Mouse (Mus musculus) megakaryocyte, adult 5-6 weeks (primary cell): Measurements from ENCODE around the gene Mcrip2. TPM values are rescaled to one million over a fixed set of nuclear protein-coding genes. Genes with fewer than 3 reads are reported as not detected.
A peak's percentile ranks its signal among the peaks of the same experiment; 100 is the strongest.

Experiments used
- ATAC-seq: 2 replicates; pipeline ENCODE4 v1.8.0; 2016; ENCODE audit warnings: mild to moderate bottlenecking, inconsistent platforms; ENCODE audit not compliant: poor library complexity, severe bottlenecking
- total RNA-seq, 2 experiments: library from RNA; stranded (forward) in 1 of 2; stranded (reverse) in 1 of 2; fragments of 153-499, 151-499 nt in 1 of 2; fragments of 221-1000, 200-1000 nt in 1 of 2; gene quantifications; 2 replicates each; pipeline versions ENCODE4 v1.2.3 to v1.2.4; 2015 to 2017

Mcrip2 gene
- 1.8 and 3.5 TPM in 2 replicates for total RNA-seq (2015)
- 3.1 and 4.1 TPM in 2 replicates for total RNA-seq (2017)

DNA sequence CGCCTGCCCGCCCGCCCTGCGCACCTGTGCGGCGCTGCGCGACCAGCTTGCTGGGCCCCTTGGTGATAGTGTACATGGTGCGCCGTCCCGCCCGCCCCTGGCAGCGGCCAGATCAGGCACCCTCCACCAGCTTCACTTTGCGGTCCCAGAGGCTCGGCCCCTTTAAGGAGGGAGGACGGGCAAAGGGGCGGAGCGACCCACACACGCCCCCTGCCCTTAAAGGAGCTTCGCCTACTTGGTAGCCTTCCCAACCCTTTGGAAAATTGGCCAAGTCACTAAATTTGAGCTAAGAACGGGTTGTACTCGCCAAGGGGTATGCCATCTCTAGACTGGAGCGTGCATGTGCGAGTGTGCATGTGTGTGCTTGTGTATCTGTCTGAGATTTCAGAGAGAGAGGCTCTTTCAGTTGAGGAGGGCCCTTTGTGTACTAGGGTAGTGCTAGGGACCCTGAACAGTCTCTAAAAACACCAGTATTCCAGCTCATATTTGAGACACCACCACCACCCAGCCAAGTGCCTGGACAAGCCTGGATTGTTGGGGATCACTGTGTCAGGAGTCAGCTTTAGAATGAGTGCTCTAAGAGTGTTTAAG, at the start of gene Mcrip2:
TSS of gene Mcrip2 (minus strand) at position 164 of the 591 bp plus-strand sequence.
- peak; percentile 66 for ATAC-seq

DNA sequence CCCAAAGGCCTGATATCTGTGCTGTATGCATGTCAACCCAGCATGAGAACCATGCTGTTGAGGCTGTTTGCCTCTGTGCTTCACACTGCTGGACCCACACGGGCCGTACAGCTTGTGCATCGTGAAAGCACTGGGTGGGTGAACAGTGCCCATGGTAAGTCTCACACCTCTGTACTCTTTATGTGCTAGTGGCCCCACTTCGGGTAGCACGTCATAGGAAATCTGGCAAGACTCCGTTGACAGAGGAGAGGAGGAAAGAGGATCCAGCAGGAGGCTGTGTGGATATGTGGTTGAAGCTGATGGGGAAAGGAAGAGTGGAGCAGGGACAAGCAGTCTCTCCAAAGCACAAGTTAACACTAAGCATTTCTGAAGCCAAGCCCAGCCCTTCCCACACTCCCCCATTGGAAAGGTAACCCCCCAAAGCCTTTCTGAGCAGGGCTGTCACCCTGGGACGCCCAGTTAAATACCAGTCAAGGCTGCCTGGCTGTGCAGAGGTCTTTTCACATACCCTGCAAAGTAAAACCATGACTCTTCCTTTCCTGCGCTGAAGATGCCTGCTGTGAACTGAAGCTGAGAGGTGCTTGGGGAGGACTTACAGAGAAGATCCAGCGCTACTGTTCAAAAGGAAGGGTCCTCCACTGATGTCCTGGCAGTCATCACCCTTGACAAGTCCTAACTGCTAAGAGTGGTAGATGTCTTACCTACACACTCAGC, 49.6 kb upstream of the Mcrip2 start:
- ATAC-seq = no peak

DNA sequence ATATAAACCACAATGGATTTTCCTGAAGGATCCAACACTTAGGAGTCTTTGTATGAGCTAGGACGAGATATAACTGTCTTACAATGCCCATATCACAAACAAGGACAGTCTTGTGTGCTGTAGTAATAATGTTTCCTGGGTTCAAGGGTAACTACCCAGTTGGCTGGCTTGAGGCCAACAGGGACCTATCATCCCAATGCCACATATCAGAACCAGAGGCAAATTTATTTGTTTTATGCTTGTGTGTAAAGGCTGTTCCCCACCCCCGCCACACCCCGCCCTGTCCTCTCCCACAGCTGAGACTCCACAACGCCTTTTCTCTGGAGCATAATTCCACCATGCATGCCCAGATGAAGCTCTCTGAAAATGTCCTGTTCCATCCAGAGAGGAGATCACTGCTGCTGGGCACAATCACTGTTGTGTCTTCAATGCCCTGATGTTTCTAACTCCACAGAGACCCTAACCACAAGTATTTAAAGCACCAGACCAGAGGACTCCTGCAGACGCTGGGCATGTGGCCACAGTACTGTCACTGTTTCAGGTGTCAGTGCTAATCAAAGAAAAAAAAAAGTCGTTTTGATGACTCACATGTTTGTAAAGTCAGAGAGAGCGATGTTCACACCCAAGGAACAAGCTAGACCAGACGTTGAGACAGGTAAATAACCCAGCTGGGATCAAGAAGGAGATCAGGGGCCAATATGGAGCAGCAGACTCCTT, 48.5 kb upstream of the Mcrip2 start:
- no peak for ATAC-seq

DNA sequence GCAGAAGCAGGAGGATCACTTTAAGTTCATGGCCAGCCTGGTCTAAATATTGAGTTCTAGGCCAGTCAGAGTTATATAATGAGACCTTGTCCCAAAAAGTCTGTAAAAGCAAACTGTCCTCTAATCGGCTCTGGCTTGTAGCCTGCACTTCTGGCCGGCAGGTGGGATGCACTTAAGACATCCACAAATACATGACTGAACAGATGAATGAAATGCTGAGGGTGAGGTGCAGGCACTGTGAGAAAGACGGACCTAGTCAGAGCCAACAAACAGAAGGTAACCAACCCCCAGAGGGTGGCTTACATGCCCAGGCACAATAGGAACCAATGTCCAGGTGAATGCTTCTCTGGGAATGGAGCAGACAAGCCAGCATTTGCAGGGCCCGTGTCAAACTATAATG, 45.7 kb upstream of the Mcrip2 start:
- no peak for ATAC-seq

DNA sequence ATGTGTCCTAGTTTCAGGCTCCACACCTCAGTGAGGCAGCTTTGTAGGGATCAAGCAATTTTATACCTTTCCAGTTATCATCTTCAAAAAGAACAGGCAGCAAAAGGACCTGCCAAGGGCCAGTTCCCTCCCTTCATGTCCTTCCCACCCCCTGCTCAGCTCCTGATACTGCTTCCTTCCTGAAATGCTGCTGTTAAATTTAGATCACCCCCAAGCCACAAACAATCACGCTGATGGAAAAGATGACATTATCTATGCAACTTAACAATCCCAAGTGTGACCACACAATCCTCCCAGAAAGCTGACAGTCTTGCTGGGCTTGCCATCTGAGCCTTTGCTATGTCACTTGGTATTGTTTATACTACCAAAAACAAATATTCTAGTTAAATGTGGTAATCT, 45.3 kb upstream of the Mcrip2 start:
- 0 out of 2 replicates have a peak, but pooled peaks have one; percentile 10 for ATAC-seq

DNA sequence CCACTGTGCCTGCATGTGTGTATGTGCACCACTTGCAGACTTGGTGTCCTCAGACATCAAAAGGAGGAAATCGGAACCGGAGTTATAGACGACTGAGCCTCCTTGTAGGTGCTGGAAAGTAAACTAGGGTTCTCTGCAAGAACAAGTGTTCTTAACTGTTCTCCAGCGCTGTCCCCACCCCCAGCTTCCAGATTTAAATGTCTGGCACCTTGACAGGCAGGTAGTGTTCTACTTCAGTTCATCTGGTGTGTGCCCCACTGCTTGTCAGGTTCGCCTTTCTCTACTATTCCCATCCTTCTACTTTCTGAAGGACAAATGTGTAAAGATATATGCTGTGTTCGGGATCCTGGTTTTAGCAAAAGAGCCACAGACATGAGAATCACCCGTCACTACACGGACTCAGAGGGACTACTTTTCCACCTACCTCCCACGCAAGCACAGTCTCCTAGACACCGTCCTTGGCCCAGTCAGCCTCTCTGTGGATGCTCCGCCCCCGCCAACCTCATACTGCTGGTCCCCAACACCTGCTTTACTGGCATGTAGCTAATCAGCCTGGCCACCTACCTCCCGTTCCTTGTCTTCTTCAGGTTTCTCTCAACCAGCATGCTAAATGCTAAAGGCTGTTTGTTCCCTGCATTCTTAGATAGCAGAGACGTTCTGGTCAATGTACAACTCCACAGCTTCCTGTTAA, 44.8 kb upstream of the Mcrip2 start:
- no peak for ATAC-seq

DNA sequence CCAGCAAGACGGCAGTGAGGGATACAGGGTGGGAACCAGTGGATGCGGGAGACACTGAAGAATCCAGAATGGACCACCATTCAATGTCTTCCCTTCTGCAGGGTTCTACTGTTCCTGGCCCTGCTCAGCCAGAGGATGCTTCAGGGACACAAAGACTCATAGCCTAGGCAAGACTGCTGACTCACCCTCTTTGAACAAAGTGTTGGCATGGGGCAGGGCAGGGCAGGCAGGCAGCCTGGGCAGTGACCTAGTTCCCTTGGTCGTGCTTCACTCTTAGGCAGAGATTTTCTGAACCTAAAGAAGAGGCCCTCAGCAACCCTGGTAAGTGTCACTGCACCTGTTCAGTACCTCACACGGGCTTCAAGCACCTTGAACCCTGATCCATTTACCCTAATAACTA, 43.3 kb upstream of the Mcrip2 start:
- 0 out of 2 replicates have a peak, but pooled peaks have one; percentile 27 for ATAC-seq

DNA sequence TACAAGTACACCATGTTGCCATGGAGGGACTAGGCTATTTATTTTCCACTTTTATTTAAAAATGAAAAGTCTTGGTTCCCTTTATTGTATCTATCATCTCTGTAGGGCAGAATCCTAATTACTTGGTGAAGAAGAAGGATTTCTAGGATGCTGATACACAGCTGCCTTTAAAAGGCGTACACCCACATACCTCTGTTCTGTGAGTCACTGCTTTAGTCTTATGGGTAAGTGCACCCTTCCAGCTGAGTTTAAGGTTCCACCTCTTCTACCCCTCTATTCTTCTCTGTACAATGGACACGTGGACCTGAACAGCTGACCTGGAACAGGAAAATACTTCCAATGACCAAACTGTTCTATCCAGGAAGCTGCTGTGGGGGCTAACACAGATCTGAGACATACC, 39.1 kb upstream of the Mcrip2 start:
- no peak for ATAC-seq

DNA sequence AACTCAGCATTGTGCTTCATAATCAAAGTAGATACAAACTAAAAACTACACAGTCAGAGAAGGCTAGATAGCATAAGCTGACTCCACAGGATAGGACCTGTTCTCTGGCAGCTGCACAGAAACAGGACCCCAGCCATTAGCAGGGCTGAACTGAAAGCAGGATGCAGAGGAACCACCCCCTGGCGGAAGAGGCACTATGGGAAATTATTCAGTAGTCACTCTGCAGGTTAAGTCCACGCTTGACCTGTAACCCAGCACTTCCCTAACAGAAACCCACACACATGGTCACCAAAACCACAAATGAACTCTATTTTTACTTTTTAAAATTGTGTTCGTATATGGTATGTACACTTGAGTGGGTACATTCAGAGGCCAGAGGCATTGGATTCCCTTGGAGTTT, 34.5 kb upstream of the Mcrip2 start:
- ATAC-seq = no peak

DNA sequence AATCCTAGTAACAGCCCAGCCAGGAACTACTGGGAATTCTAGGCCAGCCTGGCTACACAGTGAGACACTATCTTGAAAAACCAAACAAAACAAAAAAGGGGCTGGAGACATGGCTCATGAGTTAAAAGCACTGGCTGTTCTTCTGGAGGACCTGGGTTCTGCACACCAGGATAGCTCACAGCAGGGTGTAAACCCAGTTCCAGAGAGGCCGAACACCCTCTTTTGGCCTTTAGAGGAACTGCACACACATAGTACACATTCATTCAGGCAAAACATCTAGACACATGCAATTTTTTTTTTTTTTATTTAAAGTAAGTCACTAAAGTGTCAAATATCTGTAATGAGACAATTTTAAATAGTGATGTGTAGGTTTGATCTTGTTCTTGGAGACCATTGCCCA, 31.6 kb upstream of the Mcrip2 start:
- no peak for ATAC-seq

DNA sequence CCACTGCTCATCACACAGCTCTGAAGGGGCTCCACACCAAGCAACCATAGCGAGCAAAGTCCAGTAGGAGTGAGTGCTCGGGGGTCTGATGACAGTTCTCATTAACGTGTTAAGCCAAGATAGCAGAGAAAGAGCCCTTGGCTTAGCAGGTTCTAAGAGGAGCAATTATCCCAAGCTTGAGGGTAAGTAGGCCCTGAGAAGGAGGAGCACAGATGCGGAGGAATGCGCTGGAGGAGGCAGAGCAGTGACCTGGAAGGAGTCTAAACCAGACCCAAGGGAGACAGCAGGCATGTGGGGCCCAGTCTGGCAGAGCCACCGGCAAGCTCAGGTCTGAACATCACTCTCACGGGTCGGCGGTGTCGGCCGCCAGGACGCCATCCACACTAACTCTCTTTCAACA, 27.3 kb upstream of the Mcrip2 start:
- ATAC-seq = no peak

DNA sequence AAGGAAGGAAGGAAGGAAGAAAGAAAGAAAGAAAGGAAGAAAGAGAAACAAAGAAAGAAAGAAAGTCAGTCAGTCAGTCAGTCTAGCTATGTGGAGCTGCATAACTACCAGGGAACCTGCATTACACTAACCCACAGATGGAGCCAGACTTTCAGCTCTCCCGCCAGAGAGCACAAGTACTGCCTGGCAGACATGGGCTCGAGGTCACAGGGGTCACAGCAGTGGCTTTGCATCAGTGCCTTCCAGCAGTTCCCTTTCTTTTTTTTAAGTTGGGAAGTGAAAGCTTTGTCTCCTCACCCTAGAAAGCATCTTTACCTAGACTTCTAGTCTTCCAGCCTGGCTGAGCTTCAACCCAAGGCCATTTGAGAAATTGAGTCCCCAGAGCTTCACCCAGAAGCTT, 26.9 kb upstream of the Mcrip2 start:
- peak; percentile 27; the same call in 1 of the 2 replicates for ATAC-seq

DNA sequence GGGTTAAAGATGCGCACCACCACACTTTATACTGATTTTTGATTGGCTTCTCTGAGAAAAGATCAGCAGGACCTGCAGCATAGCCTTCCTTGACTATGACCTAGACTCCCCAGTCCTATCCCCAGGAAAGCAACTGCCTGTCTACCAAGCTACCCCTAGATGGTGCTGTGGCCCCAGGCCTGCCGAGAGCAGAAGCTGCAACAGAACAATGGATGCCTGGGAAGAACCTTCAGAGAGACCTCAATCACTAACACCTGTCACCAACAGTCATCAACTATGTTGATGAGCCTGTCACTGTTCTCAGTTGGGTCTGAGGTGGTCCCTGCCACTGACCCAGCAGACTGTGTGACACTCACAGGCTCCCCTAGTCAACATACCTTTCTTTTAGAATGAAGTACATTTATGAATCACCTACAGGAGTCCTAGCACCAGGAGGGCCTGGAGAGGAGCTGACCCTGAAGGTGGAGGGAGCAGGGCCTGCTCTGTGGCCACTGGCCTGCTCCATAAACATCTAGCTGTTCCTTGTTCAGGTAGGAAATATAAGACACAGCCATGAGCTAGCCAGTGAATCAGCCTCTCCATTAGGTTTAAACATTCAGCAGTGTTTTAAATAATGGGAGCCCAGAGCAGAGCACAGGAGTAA, 25.5 kb upstream of the Mcrip2 start:
- ATAC-seq = peak; percentile 91

DNA sequence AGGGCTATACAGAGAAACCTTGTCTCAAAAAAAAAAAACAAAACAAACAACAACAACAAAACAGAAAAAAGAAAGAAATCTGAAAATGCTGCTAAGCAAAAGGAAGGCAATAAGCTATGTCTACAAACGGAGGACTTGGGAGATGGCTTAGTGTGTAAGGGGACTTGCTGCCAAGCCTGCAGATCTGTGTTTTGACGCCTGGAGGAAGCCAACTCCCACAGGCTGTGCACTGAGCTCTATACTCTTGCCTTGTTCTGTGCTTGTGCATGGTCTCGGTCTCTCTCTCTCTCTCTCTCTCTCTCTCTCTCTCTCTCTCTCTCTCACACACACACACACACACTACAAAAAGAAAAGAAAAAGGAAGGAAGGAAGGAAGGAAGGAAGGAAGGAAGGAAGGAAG, 20.3 kb upstream of the Mcrip2 start:
- ATAC-seq = no peak

DNA sequence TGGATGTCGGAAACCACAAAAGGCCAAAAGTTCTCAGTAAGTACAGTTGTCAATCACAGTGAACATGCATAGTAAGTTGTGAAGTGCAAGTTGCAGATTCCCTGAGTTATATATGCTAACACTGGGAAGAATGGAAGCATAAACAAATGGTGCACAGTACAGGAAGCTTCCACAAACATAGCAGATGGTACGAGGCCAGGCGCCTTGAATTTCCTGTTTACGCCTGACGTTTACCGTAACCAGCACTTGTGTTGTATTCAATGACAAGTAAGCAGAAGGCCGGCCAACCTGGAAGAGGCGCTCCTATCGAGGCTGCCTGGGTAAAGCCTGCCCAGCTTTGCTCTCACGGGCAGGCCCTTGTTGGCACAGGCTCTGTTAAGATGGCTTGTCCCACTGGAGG, 18.9 kb upstream of the Mcrip2 start:
- no peak for ATAC-seq

DNA sequence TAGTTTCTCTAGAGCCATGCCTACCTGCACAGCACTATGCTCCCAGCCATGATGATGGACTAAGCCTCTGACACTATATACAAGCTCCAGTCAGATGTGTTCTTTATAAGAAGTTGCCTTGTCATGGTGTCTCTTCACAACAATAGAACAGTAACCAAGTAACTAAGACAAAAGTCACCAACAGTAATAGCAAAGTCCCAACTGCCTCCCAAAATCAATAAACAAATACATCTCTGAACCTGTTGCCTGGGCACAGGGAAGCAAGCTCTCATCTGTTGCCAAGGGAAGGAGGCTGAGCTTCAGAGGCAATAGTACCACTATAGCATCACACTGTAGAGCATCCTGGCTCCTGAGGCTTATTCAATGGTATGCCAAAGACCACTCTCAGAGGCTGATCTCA, 18.2 kb upstream of the Mcrip2 start:
- ATAC-seq = no peak

DNA sequence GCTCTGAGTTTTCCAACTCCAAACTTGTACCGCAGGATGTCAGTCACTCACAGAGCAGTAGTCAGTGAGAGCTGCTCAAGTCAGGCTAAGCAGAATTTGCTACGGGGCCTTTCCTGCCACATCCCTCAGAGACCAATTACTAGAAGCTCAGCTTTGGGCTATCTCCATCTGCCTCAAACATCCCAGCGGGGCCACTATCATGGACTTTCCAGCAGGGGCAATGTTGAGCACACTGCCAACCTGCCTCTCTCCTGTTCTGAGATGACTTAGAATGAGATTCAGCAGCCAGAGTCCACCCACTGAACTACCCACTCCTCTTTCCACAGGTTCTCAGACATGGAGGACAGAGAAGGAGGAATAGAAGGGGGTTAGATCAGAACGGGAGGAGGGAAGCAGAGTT, 17.1 kb upstream of the Mcrip2 start:
- ATAC-seq = no peak

DNA sequence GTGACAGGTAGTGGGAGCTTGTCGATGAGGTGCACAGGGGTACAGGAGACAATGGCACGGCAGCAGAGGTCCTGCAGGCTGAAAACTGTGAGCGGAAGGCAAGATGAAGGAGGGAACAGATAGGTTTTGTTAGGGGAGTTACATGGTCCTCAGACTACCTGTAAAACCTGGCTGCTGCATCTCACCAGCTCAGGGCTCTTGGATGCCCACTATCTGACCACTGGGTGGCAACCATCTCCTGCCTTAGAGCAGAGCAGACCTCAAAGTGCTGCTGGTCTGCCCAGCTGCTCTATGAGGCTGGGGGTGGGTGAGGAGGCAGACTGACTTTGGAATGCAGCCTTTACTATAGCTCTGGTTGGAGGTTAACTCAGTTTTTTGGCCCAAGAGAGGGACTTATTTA, 15.3 kb upstream of the Mcrip2 start:
- no peak for ATAC-seq

DNA sequence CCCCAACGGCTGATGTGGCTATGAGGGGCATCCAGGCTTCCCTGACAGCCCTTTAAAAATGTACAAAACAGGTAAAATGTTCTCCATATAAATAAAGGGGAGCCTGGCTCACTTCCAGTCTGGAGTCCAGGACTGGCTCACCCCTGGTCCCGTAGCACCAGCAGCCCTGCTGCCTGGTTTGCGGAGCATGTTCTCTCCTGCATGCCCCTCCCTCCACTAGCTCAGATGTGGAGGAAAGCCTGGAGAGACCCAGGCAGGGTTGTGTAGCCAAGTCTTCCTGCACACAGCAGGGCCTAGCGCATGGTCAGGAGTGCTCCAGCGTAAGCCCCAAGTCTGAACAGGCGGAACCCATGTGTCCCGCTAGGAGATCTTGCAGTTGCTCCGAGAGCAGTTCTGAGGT, 14.7 kb upstream of the Mcrip2 start:
- no peak for ATAC-seq

DNA sequence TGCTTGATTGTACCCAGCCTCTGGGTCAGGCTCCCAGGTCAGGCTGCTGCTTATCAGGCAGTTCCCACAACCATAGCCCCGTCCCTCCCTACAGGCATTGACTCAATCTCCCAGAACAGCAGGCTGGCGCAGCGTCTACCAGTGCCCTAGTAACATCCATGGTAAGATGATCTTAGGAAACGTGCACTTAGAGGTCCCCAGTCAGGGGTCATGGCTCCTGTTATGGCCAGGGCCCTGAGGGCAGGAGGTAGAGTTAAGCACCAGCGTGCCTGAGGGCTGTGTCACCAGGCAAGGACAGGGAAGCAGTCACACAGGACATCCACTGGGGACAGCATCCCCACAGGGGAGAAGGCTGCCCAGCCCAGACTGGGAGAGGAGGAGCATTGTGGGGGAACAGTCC, 13.7 kb upstream of the Mcrip2 start:
- ATAC-seq = no peak

DNA sequence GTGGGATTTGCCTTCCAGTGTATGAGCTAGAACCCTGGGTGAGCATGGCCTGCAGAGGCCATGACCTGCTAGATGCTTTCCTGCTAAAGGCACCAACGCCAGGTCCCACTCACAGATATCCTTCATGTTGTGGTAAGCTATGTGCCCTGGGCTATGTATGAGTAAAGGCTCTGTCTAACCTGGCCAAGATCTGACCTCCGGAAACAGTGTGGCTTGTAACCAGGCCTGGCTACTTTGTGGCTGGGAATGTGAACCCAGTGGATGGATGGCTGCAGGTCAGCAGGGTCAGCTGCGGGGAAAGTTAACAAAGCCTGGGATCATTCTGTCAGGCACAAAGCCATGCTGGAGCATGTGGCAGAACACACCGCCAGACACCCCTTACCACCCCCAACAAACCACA, 13.1 kb upstream of the Mcrip2 start:
- no peak for ATAC-seq
